Mouse (Mus musculus) myocyte (in vitro differentiated cells): ENCODE measurements around the gene Grsf1.

Source experiments
- E2F4 ChIP-seq: IDR thresholded peaks from one replicate; pipeline ENCODE4 v1.6.1; 2011; ENCODE audit warnings: mild to moderate bottlenecking, control low read depth, moderate library complexity; ENCODE audit not compliant: insufficient read depth
- MAX ChIP-seq: IDR thresholded peaks from one replicate; pipeline ENCODE4 v1.6.1; 2011; ENCODE audit warnings: low read depth, mild to moderate bottlenecking, control low read depth
- MYOG ChIP-seq, 3 experiments: IDR thresholded peaks; one replicate each; pipeline ENCODE4 v1.6.1; 2011; ENCODE audit warnings: control low read depth in 2 of 3, low read depth in 2 of 3, mild to moderate bottlenecking in 2 of 3; ENCODE audit not compliant: insufficient read length in 2 of 3, control insufficient read depth in 1 of 3, insufficient read depth in 1 of 3
- POLR2A ChIP-seq: IDR thresholded peaks from one replicate; pipeline ENCODE4 v1.6.1; 2011; ENCODE audit warnings: low read depth, mild to moderate bottlenecking, control low read depth, moderate library complexity; ENCODE audit not compliant: insufficient read length

GRCm38 (mm10) chr5:88663151-88663550, 12.8 kb downstream of the Grsf1 start:
- no peak for TF ChIP-seq E2F4
- TF ChIP-seq POLR2A: no peak
- TF ChIP-seq MAX: no peak
- no peak for TF ChIP-seq MYOG (IDR thresholded peaks at IDR 0.05; ENCODE audit: control insufficient read depth in 1 of 3, insufficient read depth in 1 of 3, insufficient read length in 2 of 3, low read depth in 2 of 3)
